Mouse (Mus musculus) megakaryocyte, embryonic 14.5 days (primary cell): ENCODE results near the gene Phf3.

Source experiments
- FLI1 ChIP-seq: IDR thresholded peaks from 2 replicates; pipeline ENCODE4 v1.6.1; 2012; ENCODE audit warnings: low read length, inconsistent platforms, mixed read lengths
- GATA1 ChIP-seq: IDR thresholded peaks from 3 replicates; pipeline ENCODE4 v1.6.1; 2012; ENCODE audit warnings: mixed read lengths, low read length, inconsistent platforms, borderline replicate concordance

DNA sequence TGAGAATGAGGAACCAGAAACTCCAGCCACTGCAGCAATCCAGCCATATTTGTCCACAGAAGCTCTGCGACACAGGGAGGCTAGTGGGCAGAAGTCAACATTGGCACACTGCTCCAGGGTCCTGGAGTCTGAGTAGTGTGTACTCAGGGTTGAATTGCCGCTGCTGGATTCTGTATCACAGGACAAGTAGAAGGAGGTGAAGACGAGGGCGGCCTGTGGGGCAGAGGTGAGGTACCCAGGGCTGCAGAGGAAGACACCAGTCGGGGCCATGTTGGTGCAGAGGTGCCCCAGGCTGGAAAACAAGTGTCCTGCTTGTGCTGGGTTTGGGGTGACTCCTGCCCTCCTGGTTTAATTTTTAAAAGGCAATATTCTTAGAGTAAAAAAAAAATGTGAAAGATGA lies 79.1 kb downstream of the Phf3 start:
- no peak for TF ChIP-seq GATA1
- no peak for TF ChIP-seq FLI1
